Mouse (Mus musculus): ENCODE results near the gene Actr10. TPM values are rescaled to one million over a fixed set of nuclear protein-coding genes. Genes with fewer than 3 reads are reported as not detected.

The Actr10 gene
- 132 TPM in 1 of 2 replicates, not detected in the other for polyA plus RNA-seq (2012; ENCODE audit: insufficient read depth, insufficient read length, low replicate concordance, missing spikeins)

GRCm38 (mm10) chr12:70937571-70938384 lies at the start of gene Actr10:
Gene Actr10 (plus strand): TSS chr12:70937857.
- Histone ChIP-seq H3K4me3 (ENCODE audit: insufficient read depth, low read depth, low read length) (peak within 1 kb of the TSS; percentile 95), H3K4me1 (ENCODE audit: control insufficient read depth, insufficient read depth, low read length) (0 out of 2 replicates have a peak, but pooled peaks cover 2% of the 10 kb centered on the region), H3K27ac (ENCODE audit: insufficient read depth, low read depth, low read length) (peak within 1 kb of the TSS; percentile 86)
- TF ChIP-seq POLR2A (IDR thresholded peaks at IDR 0.05; ENCODE audit: insufficient read depth, low read depth, low read length), result peak; percentile 77
- TF ChIP-seq CTCF (IDR thresholded peaks at IDR 0.05; ENCODE audit: insufficient read depth, low read depth, low read length), result no peak
- under 1% methylated on average over 57 of the region's 59 CpGs for WGBS

GRCm38 (mm10) chr12:70890405-70890804 lies 47.3 kb upstream of the Actr10 start:
- 87% methylated on average over 5 of the region's 5 CpGs for WGBS
- no peaks in the 10 kb centered on the region for H3K4me1 ChIP-seq (ENCODE audit: control insufficient read depth, insufficient read depth, low read length)
- H3K27ac ChIP-seq (ENCODE audit: insufficient read depth, low read depth, low read length), result no peak overlapping the region
- TF ChIP-seq POLR2A (IDR thresholded peaks at IDR 0.05; ENCODE audit: insufficient read depth, low read depth, low read length) (no peak), CTCF (IDR thresholded peaks at IDR 0.05; ENCODE audit: insufficient read depth, low read depth, low read length) (no peak)
- no peak overlapping the region for H3K4me3 ChIP-seq (ENCODE audit: insufficient read depth, low read depth, low read length)

- TF ChIP-seq POLR2A (IDR thresholded peaks at IDR 0.05; ENCODE audit: insufficient read depth, low read depth, low read length) (no peak), CTCF (IDR thresholded peaks at IDR 0.05; ENCODE audit: insufficient read depth, low read depth, low read length) (no peak)
- 89% methylated on average over 8 of the region's 8 CpGs for WGBS
- Histone ChIP-seq H3K4me3 (ENCODE audit: insufficient read depth, low read depth, low read length) (no peak overlapping the region), H3K4me1 (ENCODE audit: control insufficient read depth, insufficient read depth, low read length) (no peaks in the 10 kb centered on the region), H3K27ac (ENCODE audit: insufficient read depth, low read depth, low read length) (no peak overlapping the region)
Measured at GRCm38 (mm10) chr12:70890874-70891470, 46.7 kb upstream of the Actr10 start.

- Histone ChIP-seq H3K27ac (ENCODE audit: insufficient read depth, low read depth, low read length) (no peak overlapping the region), H3K4me1 (ENCODE audit: control insufficient read depth, insufficient read depth, low read length) (no peaks in the 10 kb centered on the region), H3K4me3 (ENCODE audit: insufficient read depth, low read depth, low read length) (no peak overlapping the region)
- no peak for TF ChIP-seq POLR2A (IDR thresholded peaks at IDR 0.05; ENCODE audit: insufficient read depth, low read depth, low read length)
- no peak for TF ChIP-seq CTCF (IDR thresholded peaks at IDR 0.05; ENCODE audit: insufficient read depth, low read depth, low read length)
- 93% methylated on average over 7 of the region's 7 CpGs for WGBS
Measured at GRCm38 (mm10) chr12:70895275-70895674, 42.4 kb upstream of the Actr10 start.

DNA sequence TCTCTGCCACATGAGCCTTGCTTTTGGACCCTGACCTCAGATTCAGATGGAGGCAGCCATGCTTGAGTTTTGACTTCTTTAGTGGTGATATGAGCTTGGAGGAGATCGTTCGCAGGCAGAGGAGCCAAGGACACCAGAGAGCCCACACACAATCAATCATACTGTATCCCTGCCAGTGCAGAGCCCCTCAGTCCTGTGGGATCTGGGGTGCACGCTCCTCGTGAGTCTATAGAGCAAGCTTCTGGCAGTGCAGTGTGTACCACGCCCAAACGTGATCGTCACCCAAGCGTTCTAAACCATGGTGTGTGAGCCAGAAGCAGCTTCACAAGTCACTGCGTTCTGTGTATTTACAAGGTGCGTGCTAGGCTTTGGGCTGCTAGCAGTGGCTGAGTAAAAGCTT lies 41.6 kb upstream of the Actr10 start:
- Histone ChIP-seq H3K4me3 (ENCODE audit: insufficient read depth, low read depth, low read length) (no peak overlapping the region), H3K4me1 (ENCODE audit: control insufficient read depth, insufficient read depth, low read length) (no peaks in the 10 kb centered on the region), H3K27ac (ENCODE audit: insufficient read depth, low read depth, low read length) (no peak overlapping the region)
- TF ChIP-seq CTCF (IDR thresholded peaks at IDR 0.05; ENCODE audit: insufficient read depth, low read depth, low read length) (no peak), POLR2A (IDR thresholded peaks at IDR 0.05; ENCODE audit: insufficient read depth, low read depth, low read length) (no peak)
- WGBS, result 90% methylated on average over 10 of the region's 10 CpGs

GRCm38 (mm10) chr12:70897434-70897833 lies 40.2 kb upstream of the Actr10 start:
- WGBS, result 79% methylated on average over 8 of the region's 8 CpGs
- Histone ChIP-seq H3K4me1 (ENCODE audit: control insufficient read depth, insufficient read depth, low read length) (no peaks in the 10 kb centered on the region), H3K27ac (ENCODE audit: insufficient read depth, low read depth, low read length) (no peak overlapping the region), H3K4me3 (ENCODE audit: insufficient read depth, low read depth, low read length) (no peak overlapping the region)
- TF ChIP-seq POLR2A (IDR thresholded peaks at IDR 0.05; ENCODE audit: insufficient read depth, low read depth, low read length) (no peak), CTCF (IDR thresholded peaks at IDR 0.05; ENCODE audit: insufficient read depth, low read depth, low read length) (no peak)

DNA sequence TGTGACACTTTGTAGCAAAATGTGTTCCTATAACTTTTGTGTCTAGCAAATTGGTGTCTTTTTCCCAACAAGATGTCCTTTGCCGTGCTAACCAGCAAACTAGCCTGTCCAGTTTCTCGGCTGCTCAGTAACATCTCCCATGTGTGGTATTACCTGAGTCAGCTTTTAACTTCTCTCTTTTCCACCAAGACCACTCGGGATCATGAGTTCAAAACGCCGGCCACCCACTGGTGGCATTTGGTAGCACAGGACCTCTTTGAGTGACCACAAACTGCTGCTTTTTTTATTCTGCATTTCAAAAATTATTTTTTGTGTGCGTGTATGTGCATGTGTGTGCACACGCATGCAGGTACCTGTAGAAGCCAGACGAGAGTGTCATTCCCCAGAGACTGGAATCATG lies 39.2 kb upstream of the Actr10 start:
- Histone ChIP-seq H3K27ac (ENCODE audit: insufficient read depth, low read depth, low read length) (no peak overlapping the region), H3K4me3 (ENCODE audit: insufficient read depth, low read depth, low read length) (no peak overlapping the region), H3K4me1 (ENCODE audit: control insufficient read depth, insufficient read depth, low read length) (no peaks in the 10 kb centered on the region)
- WGBS, result 84% methylated on average over 8 of the region's 8 CpGs
- TF ChIP-seq CTCF (IDR thresholded peaks at IDR 0.05; ENCODE audit: insufficient read depth, low read depth, low read length) (peak; percentile 32; the same call in 1 of the 2 replicates), POLR2A (IDR thresholded peaks at IDR 0.05; ENCODE audit: insufficient read depth, low read depth, low read length) (no peak)

DNA sequence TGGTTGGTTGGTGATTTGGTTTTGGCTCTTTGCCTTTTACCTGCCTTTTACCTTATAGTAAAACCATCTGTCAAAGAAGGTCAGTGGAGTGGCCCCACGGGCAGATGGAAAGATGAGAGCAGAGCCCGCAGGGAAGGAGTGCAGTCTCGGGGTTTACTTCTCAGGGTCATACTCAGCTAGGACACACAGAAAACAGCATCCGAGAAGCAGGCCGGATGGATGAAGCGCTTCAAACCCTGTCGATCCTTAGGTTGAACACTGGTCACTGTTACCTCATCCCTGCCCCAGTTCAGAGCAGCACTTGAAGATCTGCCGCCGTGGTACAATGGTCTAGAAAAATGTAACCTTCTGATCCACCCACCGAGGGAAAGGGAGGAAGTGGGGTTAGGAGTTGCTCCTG lies 33.2 kb upstream of the Actr10 start:
- peaks cover 2% of the 10 kb centered on the region; the same call in 1 of the 2 replicates for H3K4me1 ChIP-seq (ENCODE audit: control insufficient read depth, insufficient read depth, low read length)
- no peak for TF ChIP-seq POLR2A (IDR thresholded peaks at IDR 0.05; ENCODE audit: insufficient read depth, low read depth, low read length)
- no peak for TF ChIP-seq CTCF (IDR thresholded peaks at IDR 0.05; ENCODE audit: insufficient read depth, low read depth, low read length)
- 93% methylated on average over 10 of the region's 10 CpGs for WGBS
- no peak overlapping the region for H3K4me3 ChIP-seq (ENCODE audit: insufficient read depth, low read depth, low read length)
- no peak overlapping the region for H3K27ac ChIP-seq (ENCODE audit: insufficient read depth, low read depth, low read length)

DNA sequence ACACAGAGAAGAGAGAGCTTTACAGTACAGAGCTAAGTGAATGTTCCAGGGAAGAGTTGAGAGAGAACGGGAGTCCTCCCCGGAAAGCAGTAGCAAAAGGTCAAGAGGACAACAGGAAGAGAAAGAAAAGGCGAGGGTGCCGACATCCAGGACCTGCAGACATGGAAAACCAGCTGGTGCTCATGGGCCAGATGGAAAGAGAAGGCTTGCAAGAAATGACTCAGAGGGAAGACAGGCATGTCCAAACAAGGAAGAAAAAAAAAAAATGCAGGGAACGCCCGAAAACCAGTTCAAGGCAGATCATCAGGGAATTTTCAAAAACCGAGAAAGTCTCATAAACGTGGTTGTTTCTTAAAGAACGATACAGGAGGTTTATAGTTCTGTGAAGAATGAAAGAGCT lies 30.8 kb upstream of the Actr10 start:
- WGBS, result 72% methylated on average over 9 of the region's 9 CpGs
- H3K4me1 ChIP-seq (ENCODE audit: control insufficient read depth, insufficient read depth, low read length), result peaks cover 5% of the 10 kb centered on the region; the same call in 1 of the 2 replicates
- no peak overlapping the region for H3K27ac ChIP-seq (ENCODE audit: insufficient read depth, low read depth, low read length)
- TF ChIP-seq CTCF (IDR thresholded peaks at IDR 0.05; ENCODE audit: insufficient read depth, low read depth, low read length), result no peak
- no peak for TF ChIP-seq POLR2A (IDR thresholded peaks at IDR 0.05; ENCODE audit: insufficient read depth, low read depth, low read length)
- H3K4me3 ChIP-seq (ENCODE audit: insufficient read depth, low read depth, low read length), result no peak overlapping the region

Data from olfactory bulb, adult 2 months (tissue).